Mouse (Mus musculus) embryonic facial prominence, embryonic 15.5 days (tissue): ENCODE measurements around the gene Tnxb. TPM values are rescaled to one million over a fixed set of nuclear protein-coding genes. Genes with fewer than 3 reads are reported as not detected.
"Not testable (repeated sequence)": the region's sequence is repeated elsewhere in the genome, so short reads cannot be mapped to it uniquely, and the experiment has no call there.

Experiments
- ATAC-seq: fragments of 200-750 bp; cut with Nextera tagmentation; 2 replicates; pipeline ENCODE4 v1.8.0; 2017; ENCODE audit warnings: low read depth, moderate TSS enrichment; ENCODE audit not compliant: insufficient number of reproducible peaks, low FRiP score, low TSS enrichment
- H3K27ac ChIP-seq: fragments of 300-500 bp; sonication (generic); replicated peaks from 2 replicates; pipeline ENCODE4 v1.5.1; 2015; ENCODE audit warnings: mild to moderate bottlenecking, inconsistent platforms
- H3K27me3 ChIP-seq: fragments of 300-500 bp; sonication (generic); 2 replicates; pipeline ENCODE4 v1.6.1; 2015; ENCODE audit warnings: inconsistent platforms
- H3K36me3 ChIP-seq: fragments of 300-500 bp; sonication (generic); 2 replicates; pipeline ENCODE4 v1.6.1; 2015; ENCODE audit warnings: mild to moderate bottlenecking, inconsistent platforms
- H3K4me1 ChIP-seq: fragments of 300-500 bp; sonication (generic); 2 replicates; pipeline ENCODE4 v1.6.1; 2015; ENCODE audit warnings: inconsistent platforms
- H3K4me2 ChIP-seq: fragments of 300-500 bp; sonication (generic); replicated peaks from 2 replicates; pipeline ENCODE4 v1.6.1; 2015; ENCODE audit warnings: mild to moderate bottlenecking, inconsistent platforms
- H3K4me3 ChIP-seq: fragments of 300-500 bp; sonication (generic); replicated peaks from 2 replicates; pipeline ENCODE4 v1.5.1; 2015; ENCODE audit warnings: mild to moderate bottlenecking, inconsistent platforms
- H3K9ac ChIP-seq: fragments of 300-500 bp; sonication (generic); 2 replicates; pipeline ENCODE4 v1.6.1; 2015; ENCODE audit warnings: inconsistent platforms
- H3K9me3 ChIP-seq: fragments of 300-500 bp; sonication (generic); replicated peaks from 2 replicates; pipeline ENCODE4 v1.6.1; 2016; ENCODE audit warnings: inconsistent platforms
- WGBS: fragments of 180-500 bp; shearing (Covaris S2); methylation state at CpG from one replicate; pipeline ENCODE4 v1.1.7; 2015; 5-methylcytosine and 5-hydroxymethylcytosine counted together
- polyA plus RNA-seq: library from polyadenylated mRNA; unstranded; fragments of >200 nt; fragmentation: Nextera tagmentation; extraction: Ambion mirVana; gene quantifications from 2 replicates; pipeline ENCODE4 v1.2.1, GENCODE M21; 2015

Tnxb gene
- polyA plus RNA-seq, 1 experiment from 2014 or later = 0.48 TPM

DNA sequence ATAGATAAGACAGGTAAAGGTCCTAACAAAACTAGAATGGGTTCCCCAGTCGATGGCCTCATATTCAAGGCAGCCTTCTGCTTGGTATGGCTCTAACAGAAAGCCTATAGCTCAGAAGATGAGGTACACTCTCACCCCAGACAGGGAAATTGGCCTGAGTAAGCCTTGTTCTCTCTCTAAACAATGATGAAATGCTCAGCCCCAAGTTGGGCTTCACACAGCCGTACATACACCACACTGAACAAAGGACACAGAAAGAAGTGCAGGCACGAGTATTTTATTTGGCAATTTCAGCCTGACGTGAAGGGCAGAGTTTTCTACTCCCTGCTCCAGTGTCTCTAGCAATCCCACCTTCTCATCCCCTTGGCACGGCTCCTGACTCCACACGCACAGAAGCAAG lies 73.9 kb downstream of the Tnxb start:
- Histone ChIP-seq H3K27me3 (peaks cover 2% of the 10 kb centered on the region; the same call in 1 of the 2 replicates), H3K4me1 (no peaks in the 10 kb centered on the region), H3K4me3 (no peak overlapping the region), H3K9ac (no peak overlapping the region), H3K9me3 (no peaks in the 10 kb centered on the region), H3K27ac (no peak overlapping the region), H3K4me2 (no peak overlapping the region), H3K36me3 (no peaks in the 10 kb centered on the region)
- WGBS = 81% methylated on average over 6 of the region's 6 CpGs
- no peak for ATAC-seq

DNA sequence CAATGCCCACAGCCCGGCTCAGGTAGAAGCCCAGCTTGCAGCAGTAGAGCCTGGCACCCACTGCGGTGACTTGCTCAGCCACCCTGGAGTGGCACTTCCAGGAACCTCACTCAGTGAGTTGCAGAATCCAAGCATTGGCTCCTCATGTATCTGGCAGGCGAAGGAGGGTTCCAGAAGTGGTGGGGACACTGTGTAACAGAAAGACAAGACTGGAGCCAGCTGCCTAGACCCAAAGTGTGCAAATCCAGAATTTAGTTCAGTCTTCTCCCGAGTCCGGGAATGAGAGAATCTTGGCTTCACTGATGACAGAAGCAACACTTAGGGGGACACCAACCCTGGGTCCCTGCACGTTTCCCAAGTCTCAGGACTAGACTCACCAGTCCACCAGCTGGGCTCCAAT lies 74.3 kb downstream of the Tnxb start:
- 90% methylated on average over 6 of the region's 6 CpGs for WGBS
- not testable (repeated sequence) for H3K4me1 ChIP-seq, H3K4me3 ChIP-seq, ATAC-seq, H3K27me3 ChIP-seq, H3K27ac ChIP-seq, H3K4me2 ChIP-seq, H3K9ac ChIP-seq, H3K36me3 ChIP-seq, H3K9me3 ChIP-seq

DNA sequence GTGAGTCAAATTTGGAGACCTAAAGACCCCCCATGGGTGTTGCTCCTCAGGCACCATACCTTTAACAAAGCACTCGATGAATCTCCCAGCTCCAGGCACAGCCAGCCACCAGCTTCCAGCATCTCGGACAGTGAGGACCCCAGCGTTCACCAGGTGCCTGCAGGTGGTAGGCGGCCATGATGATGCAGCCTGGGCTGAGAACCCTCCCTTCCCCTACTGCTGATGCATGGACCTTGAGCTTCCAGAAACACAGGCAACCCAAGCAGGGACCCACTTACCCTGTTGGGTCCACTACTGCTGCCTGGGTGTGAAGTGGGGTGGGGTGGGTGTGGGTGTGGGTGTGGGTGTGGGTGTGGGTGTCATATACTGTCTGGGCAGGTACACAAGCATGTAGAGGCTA lies 74.8 kb downstream of the Tnxb start:
- H3K36me3 ChIP-seq, H3K4me1 ChIP-seq, H3K4me2 ChIP-seq, H3K9ac ChIP-seq, H3K27ac ChIP-seq, H3K27me3 ChIP-seq, ATAC-seq, H3K9me3 ChIP-seq, H3K4me3 ChIP-seq: not testable (repeated sequence)
- 87% methylated on average over 4 of the region's 4 CpGs for WGBS

DNA sequence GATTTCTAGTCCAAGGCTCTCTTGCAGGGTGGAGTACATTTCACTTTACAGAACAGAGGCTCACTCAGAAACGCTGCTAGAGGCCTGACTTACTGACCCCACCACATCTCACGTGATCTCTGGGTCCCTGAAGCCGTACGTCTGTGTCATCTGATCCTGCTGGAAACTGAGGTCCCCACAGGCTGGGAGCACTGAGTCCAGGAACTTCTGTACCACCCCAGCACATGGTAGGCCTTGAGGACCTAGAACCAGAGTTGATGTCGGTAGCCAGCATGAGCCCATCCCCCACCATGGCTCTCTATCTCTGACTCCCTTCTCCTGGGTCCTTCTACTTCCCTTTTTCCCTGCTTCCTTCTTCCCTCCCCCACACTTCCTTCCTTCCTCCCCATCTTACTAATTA lies 76.2 kb downstream of the Tnxb start:
- Histone ChIP-seq H3K27ac (no peak overlapping the region), H3K36me3 (no peaks in the 10 kb centered on the region), H3K4me3 (no peak overlapping the region), H3K9ac (no peak overlapping the region), H3K27me3 (no peaks in the 10 kb centered on the region), H3K9me3 (no peaks in the 10 kb centered on the region), H3K4me2 (no peak overlapping the region), H3K4me1 (no peaks in the 10 kb centered on the region)
- no peak for ATAC-seq
- 58% methylated on average over 5 of the region's 5 CpGs for WGBS

DNA sequence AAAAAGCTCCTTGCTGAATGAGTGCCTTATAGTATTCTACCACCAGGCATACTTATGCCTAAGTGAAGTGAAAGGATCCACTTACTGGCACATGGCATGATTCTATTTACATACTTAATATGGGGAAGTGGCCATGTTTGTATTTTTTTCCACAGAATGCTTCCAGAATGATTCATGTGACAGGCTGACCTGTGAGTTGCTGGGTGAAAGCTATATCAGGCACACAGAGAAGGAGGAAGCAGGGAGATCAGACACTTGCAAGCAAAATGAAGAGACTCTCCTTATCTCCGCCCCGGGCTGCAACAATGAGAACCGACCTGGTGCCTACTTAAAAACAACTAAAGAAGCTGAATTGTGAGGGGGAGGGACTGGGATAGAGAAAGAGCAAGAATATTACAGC lies 91.1 kb downstream of the Tnxb start:
- no peak for ATAC-seq
- Histone ChIP-seq H3K4me2 (no peak overlapping the region), H3K4me1 (no peaks in the 10 kb centered on the region), H3K4me3 (no peak overlapping the region), H3K36me3 (no peaks in the 10 kb centered on the region), H3K9ac (no peak overlapping the region), H3K9me3 (no peaks in the 10 kb centered on the region), H3K27me3 (no peaks in the 10 kb centered on the region), H3K27ac (no peak overlapping the region)
- WGBS = 74% methylated on average over 3 of the region's 3 CpGs

Other genes starting within 250 kb of the Tnxb start
- not detected in 2 replicates for gene Btnl4, start 193.2 kb upstream of the Tnxb start, polyA plus RNA-seq
- gene Btnl6, start 153.2 kb upstream of the Tnxb start, polyA plus RNA-seq = not detected in 2 replicates
- gene Notch4, start 106.3 kb upstream of the Tnxb start, polyA plus RNA-seq = 5.7 and 6.5 TPM in 2 replicates
- 8.5 and 9.7 TPM in 2 replicates for gene Gpsm3, start 80.7 kb upstream of the Tnxb start, polyA plus RNA-seq
- gene Pbx2, start 79.3 kb upstream of the Tnxb start, polyA plus RNA-seq = 11.0 and 13.3 TPM in 2 replicates
- gene Ager, start 72.7 kb upstream of the Tnxb start, polyA plus RNA-seq = 3.3 and 3.7 TPM in 2 replicates
- gene Rnf5, start 66.8 kb upstream of the Tnxb start, polyA plus RNA-seq = 117 and 119 TPM in 2 replicates
- 57.6 and 61.2 TPM in 2 replicates for gene Agpat1, start 66.3 kb upstream of the Tnxb start, polyA plus RNA-seq
- gene Egfl8, start 54.6 kb upstream of the Tnxb start, polyA plus RNA-seq = 11.2 and 13.2 TPM in 2 replicates
- 27.5 and 28.3 TPM in 2 replicates for gene Ppt2, start 42.0 kb upstream of the Tnxb start, polyA plus RNA-seq
- 1.3 and 1.5 TPM in 2 replicates for gene Prrt1, start 41.0 kb upstream of the Tnxb start, polyA plus RNA-seq
- 16.2 and 16.8 TPM in 2 replicates for gene Fkbpl, start 25.8 kb upstream of the Tnxb start, polyA plus RNA-seq
- 88.8 and 94.7 TPM in 2 replicates for gene Atf6b, start 23.4 kb upstream of the Tnxb start, polyA plus RNA-seq
- gene C4b, start 73.3 kb downstream of the Tnxb start, polyA plus RNA-seq = 1.4 and 2.1 TPM in 2 replicates
- gene Cyp21a1, start 134.0 kb downstream of the Tnxb start, polyA plus RNA-seq = 0.12 TPM in 1 of 2 replicates, not detected in the other
- gene Stk19, start 166.4 kb downstream of the Tnxb start, polyA plus RNA-seq = 30.4 and 33.8 TPM in 2 replicates
- gene Dxo, start 166.5 kb downstream of the Tnxb start, polyA plus RNA-seq = 66.2 and 70.7 TPM in 2 replicates
- 50.6 and 55.0 TPM in 2 replicates for gene Skiv2l, start 179.7 kb downstream of the Tnxb start, polyA plus RNA-seq
- 97.7 and 114 TPM in 2 replicates for gene Nelfe, start 179.9 kb downstream of the Tnxb start, polyA plus RNA-seq
- gene Cfb, start 192.0 kb downstream of the Tnxb start, polyA plus RNA-seq = 2.9 and 3.2 TPM in 2 replicates
- gene Zbtb12, start 208.9 kb downstream of the Tnxb start, polyA plus RNA-seq = 3.2 and 4.2 TPM in 2 replicates
- not detected in 2 replicates for gene Gm20547, start 211.5 kb downstream of the Tnxb start, polyA plus RNA-seq
- 6.7 and 7.3 TPM in 2 replicates for gene C2, start 227.7 kb downstream of the Tnxb start, polyA plus RNA-seq
- gene Ehmt2, start 227.9 kb downstream of the Tnxb start, polyA plus RNA-seq = 86.8 and 92.7 TPM in 2 replicates
- gene Slc44a4, start 243.9 kb downstream of the Tnxb start, polyA plus RNA-seq = 0.49 and 0.69 TPM in 2 replicates